Mouse (Mus musculus) olfactory bulb, adult 2 months (tissue): Measurements from ENCODE around the gene Gatad2a.

ENCODE experiments used
- CTCF ChIP-seq: fragments of 200-500 bp; IDR thresholded peaks from 2 replicates; pipeline ENCODE4 v1.5.1; 2012; ENCODE audit warnings: low read depth, mild to moderate bottlenecking, low read length, moderate library complexity; ENCODE audit not compliant: insufficient read depth
- POLR2A ChIP-seq: fragments of 200-500 bp; IDR thresholded peaks from 2 replicates; pipeline ENCODE4 v1.6.1; 2012; ENCODE audit warnings: mild to moderate bottlenecking, low read depth, low read length, moderate library complexity; ENCODE audit not compliant: insufficient read depth

DNA sequence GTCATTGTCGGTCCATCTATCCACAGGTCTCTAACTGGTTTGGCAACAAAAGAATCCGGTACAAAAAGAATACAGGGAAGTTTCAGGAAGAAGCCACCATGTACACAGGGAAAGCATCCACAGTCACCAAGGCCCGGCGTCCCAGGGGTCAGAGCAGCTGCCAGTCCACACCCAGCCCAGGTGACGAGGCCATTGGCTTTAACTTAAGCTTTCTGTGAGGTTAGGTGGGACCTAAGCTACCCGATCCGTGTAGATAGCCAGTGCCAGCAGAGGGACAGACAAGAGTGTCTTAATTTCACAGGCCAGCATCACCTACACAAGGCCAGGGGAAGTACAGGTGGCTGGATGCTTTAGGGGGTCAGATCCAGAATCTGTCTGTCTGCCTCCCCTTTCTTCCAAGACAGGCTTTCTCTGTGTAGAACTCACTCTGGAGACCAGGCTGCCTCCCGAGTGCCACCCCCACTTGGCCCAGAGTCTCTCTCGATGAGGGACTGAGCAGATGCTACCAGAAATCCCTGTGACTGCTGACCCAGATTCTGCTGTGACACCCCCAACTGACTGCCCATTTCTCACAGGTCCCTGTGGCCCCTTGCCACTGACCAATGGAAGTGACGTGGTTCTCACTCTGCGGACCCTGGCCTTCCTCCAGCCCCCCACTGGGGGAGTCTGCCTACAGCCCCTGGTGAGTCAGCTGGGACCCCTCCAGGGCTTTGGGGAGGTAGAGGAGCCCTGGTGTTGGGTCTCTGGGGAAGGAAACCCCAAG, 126.0 kb downstream of the Gatad2a start:
- TF ChIP-seq CTCF, result no peak
- no peak for TF ChIP-seq POLR2A
